Mouse (Mus musculus) right cerebral cortex, adult 18-20 months (tissue): ENCODE results near the gene Psmb10.
A peak's percentile ranks its signal among the peaks of the same experiment; 100 is the strongest.

Experiments used
- DNase-seq: peaks from one replicate; pipeline ENCODE4 v3.0.0; 2022; ENCODE audit warnings: mixed read lengths

The Psmb10 gene

GRCm38 (mm10) chr8:105936866-105937475 lies 1.3 kb downstream of the Psmb10 start:
- DNase-seq, result peak; percentile 91

DNA sequence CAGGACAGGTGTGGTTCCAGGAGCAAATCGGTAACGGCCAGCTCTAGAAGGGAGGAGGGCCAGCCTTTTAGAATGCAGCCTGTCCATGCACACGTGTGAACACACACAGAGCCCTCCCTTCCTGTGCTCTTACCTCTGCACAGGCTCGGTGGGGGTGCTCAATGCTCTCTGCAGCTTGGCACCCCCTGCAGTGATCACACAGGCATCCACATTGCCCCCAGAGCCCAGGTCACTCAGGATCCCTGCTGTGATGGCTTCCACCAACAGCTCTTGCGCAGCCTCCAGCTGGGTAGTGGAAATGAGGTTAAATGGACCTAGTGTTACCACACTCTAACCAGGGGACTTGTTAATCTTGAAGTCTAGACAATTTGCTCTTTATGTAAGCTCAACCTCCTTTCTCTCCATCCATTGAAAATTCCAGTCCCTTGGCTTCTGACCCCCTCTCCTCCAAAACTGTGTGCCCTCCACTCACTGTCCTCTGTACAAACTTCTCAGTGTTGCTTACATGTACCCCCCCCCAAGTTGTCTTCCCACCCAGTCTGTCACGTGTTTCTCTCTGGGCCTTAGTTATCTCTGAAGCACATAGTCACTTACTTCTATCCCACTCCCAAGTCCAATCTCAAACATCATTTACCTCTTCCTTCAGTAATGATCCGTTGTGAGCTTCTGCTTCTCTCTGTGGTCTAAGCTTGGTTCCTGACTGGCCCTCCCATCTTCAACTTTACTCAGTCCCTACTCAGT lies 2.2 kb downstream of the Psmb10 start:
- no peak for DNase-seq

- DNase-seq, result no peak
These were observed 3.1 kb downstream of the Psmb10 start for GRCm38 (mm10) chr8:105935105-105935504.

GRCm38 (mm10) chr8:105933762-105934161 lies 4.5 kb downstream of the Psmb10 start, which contains the start of gene Ctrl:
Gene Ctrl, minus strand, starts transcription at chr8:105933862.
- no peak for DNase-seq

- no peak for DNase-seq
These were observed 5.7 kb downstream of the Psmb10 start for GRCm38 (mm10) chr8:105932525-105932924.

GRCm38 (mm10) chr8:105931271-105931670 lies 7.0 kb downstream of the Psmb10 start:
- peak; percentile 70 for DNase-seq

GRCm38 (mm10) chr8:105930602-105931001 lies 7.6 kb downstream of the Psmb10 start:
- peak; percentile 73 for DNase-seq

GRCm38 (mm10) chr8:105925123-105925522 lies 13.1 kb downstream of the Psmb10 start:
- DNase-seq, result peak; percentile 66

- no peak for DNase-seq
These were observed 18.9 kb downstream of the Psmb10 start for GRCm38 (mm10) chr8:105919390-105919789.

DNA sequence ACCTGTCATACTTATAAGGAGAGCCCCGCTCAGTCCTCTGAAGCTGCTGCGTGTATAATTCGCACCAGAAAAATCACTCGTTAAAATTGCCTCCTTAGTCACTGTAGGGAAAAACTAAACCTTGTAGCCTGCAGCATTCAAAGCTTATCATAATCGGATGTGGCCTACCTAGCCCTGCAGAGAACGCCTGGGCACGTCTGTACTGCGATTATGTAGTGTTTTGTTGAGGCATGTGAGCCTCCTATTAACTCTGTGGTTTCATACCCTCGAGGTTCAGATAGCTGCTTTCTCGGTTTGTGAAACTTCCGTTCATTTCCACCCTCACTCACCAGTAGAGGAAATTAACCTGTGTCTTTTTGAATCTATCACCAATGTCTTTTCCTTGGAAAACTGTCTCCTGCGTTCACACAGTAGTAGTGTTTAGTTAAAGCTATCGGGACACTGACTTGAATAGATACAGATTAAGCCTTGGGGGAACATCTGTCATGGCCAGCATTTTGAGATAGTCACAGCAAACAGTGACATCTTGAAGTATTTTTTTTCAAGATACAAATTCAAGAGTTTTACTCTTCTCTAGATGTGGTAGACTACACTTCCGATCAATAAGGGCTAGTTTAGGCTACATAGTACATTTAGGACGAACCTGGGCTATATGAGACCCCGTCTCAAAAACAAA lies 37.2 kb downstream of the Psmb10 start:
- DNase-seq, result no peak

DNA sequence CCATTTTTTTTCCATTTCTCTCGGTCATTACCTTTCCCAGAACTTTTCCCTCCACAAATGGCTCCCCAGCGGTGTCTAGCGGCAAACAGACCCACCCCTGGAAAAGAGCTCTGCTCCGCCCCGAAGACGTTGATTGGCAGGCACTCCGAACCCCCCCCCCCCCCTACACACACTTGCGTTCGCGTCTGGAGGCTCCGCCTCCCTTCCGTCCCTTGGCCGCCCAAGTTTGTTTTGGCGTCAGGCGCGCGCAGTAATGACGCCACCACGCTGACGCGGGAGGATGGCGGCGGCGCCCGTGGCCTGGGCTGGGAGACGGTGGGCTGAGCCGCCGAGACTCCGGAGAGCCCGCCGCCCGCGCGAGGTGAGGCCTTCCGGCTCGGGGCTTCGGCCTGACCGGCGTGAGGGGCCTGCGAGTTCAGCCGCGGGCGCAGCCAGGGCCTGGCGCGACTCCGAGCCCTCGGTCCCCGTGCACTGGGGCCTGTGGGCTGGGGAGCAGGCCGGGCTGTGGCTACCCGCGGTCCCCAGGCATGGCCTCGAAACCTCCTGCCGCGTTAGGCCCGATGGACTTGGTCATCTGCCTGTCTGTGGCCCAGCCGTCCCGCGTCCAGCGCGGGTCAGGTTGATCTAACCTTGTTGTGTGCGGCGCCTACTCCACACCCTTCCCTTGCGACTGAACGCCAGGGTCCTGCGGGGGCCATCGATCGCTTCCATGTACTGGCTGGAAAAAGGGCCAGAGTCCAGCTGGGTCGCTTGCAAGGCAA lies 37.9 kb downstream of the Psmb10 start, which contains the start of gene Pskh1:
Gene Pskh1, plus strand, starts transcription at position 262 of the 761 bp plus-strand sequence.
- peak; percentile 94 for DNase-seq

- peak; percentile 15 for DNase-seq
These were observed 40.3 kb downstream of the Psmb10 start for GRCm38 (mm10) chr8:105897801-105898480.

DNA sequence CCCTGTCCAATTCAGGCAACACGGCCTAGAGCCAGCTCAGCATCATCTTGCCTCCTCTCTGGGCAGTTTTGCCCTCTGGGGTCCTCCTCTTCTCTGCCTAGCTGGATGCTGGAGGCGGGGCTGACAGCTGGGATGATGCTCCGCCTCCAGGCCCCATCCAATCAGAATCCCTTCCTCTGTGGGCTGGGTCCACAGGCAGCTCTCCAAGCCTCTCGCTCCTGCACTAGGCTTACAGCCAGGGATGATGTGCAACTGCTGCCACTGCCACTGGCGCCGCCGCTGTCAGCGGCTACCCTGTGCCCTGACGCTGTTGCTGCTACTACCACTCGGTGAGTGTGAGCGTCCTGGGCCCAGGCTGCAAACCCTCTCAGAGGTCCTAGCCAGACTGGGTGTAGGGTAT lies 44.9 kb downstream of the Psmb10 start, which contains the start of gene Nrn1l:
Gene Nrn1l, plus strand, starts transcription at position 229 of the 400 bp plus-strand sequence.
- DNase-seq, result peak; percentile 91

DNA sequence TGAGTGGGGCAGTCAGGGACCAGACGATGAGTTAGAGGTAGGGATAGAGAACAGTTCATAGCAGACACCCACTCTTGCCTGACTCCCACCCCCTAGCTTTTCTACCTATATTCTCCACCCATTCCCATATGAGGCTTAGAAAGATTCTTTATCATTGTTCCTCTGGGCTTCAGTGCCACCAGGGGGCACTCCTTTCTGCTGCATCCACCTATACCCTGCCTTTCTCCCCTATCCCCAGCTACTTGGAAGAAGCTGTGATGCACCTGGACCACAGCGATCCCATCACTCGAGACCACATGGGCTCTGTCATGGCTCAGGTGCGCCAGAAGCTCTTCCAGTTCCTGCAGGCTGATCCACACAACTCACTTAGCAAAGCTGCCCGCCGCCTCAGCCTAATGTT lies 45.8 kb downstream of the Psmb10 start:
- peak; percentile 53 for DNase-seq

DNA sequence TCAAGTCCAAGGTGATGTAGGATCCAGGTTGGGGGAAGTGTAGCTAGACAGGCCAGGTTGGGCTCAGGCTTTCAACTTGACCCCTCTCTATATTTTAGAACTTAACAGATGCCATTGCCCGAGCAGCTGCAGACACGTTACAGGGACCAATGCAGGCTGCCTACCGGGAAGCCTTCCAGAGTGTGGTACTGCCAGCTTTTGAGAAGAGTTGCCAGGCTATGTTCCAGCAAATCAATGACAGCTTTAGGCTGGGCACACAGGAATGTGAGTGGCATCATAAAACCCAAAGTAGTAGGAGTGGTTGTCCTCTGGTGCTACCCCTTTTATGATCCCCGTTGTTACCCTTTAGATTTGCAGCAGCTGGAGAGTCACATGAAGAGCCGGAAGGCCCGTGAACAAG lies 47.4 kb downstream of the Psmb10 start:
- DNase-seq, result peak; percentile 67

GRCm38 (mm10) chr8:105889756-105890465 lies 48.3 kb downstream of the Psmb10 start:
- DNase-seq, result no peak
